Mouse (Mus musculus) hindbrain, embryonic 10.5 days (tissue): ENCODE measurements around the gene 1190005I06Rik. TPM values are rescaled to one million over a fixed set of nuclear protein-coding genes. Genes with fewer than 3 reads are reported as not detected.

Experiments used
- DNase-seq: peaks from one replicate; pipeline ENCODE4 v3.0.0-alpha.2; 2017; ENCODE audit warnings: low spot score
- H3K27ac ChIP-seq: fragments of 300-500 bp; sonication (generic); 2 replicates; pipeline ENCODE4 v1.5.1; 2016; ENCODE audit warnings: mild to moderate bottlenecking, moderate library complexity
- H3K27me3 ChIP-seq: fragments of 300-500 bp; sonication (generic); 2 replicates; pipeline ENCODE4 v1.6.1; 2016; ENCODE audit warnings: mild to moderate bottlenecking; ENCODE audit not compliant: poor library complexity, insufficient read depth, severe bottlenecking
- H3K36me3 ChIP-seq: fragments of 300-500 bp; sonication (generic); 2 replicates; pipeline ENCODE4 v1.6.1; 2016; ENCODE audit warnings: mild to moderate bottlenecking, moderate library complexity
- H3K4me1 ChIP-seq: fragments of 300-500 bp; sonication (generic); replicated peaks from 2 replicates; pipeline ENCODE4 v1.6.1; 2016; ENCODE audit warnings: mild to moderate bottlenecking
- H3K4me3 ChIP-seq: fragments of 300-500 bp; sonication (generic); 2 replicates; pipeline ENCODE4 v1.5.1; 2016; ENCODE audit warnings: mild to moderate bottlenecking, moderate library complexity
- H3K9me3 ChIP-seq: fragments of 300-500 bp; sonication (generic); 2 replicates; pipeline ENCODE4 v1.6.1; 2016; ENCODE audit warnings: mild to moderate bottlenecking, moderate library complexity
- WGBS: fragments of 180-500 bp; shearing (Covaris S2); methylation state at CpG from one replicate; pipeline ENCODE4 v1.1.7; 2016; 5-methylcytosine and 5-hydroxymethylcytosine counted together
- polyA plus RNA-seq: library from polyadenylated mRNA; unstranded; fragments of >200 nt; fragmentation: Nextera tagmentation; extraction: Ambion mirVana; gene quantifications from 2 replicates; pipeline ENCODE4 v1.2.1, GENCODE M21; 2016

Gene 1190005I06Rik
- polyA plus RNA-seq, 1 experiment from 2014 or later: 4.7 TPM

DNA sequence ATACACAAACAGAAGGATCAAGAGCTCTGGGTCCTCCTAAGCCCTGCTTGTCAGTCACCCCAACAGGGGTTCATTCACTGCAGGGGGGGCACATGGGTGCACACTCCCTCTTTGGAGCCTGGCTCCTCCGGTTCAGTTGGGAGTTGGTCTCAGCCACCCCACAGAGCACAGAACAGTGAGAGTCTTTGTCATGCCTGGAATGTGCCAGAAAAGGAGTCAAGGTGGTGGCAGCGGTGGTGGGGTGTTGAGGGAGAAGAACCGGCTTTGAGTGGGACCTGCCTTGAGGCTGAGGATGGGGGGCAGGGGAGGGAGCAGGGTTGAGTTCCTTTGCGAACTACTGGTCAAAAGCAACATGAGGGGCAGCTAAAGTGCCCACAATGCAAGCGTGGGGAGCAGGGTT lies 17.4 kb downstream of the 1190005I06Rik start:
- H3K27ac ChIP-seq: peak overlapping the region; percentile 2; the same call in 1 of the 2 replicates
- no peak for DNase-seq
- H3K4me1 ChIP-seq: peaks cover 42% of the 10 kb centered on the region
- no peak overlapping the region for H3K4me3 ChIP-seq
- WGBS: 37% methylated on average over 5 of the region's 5 CpGs
- H3K9me3 ChIP-seq: peaks cover 3% of the 10 kb centered on the region; the same call in 1 of the 2 replicates
- H3K27me3 ChIP-seq: peaks cover 49% of the 10 kb centered on the region
- no peaks in the 10 kb centered on the region for H3K36me3 ChIP-seq

DNA sequence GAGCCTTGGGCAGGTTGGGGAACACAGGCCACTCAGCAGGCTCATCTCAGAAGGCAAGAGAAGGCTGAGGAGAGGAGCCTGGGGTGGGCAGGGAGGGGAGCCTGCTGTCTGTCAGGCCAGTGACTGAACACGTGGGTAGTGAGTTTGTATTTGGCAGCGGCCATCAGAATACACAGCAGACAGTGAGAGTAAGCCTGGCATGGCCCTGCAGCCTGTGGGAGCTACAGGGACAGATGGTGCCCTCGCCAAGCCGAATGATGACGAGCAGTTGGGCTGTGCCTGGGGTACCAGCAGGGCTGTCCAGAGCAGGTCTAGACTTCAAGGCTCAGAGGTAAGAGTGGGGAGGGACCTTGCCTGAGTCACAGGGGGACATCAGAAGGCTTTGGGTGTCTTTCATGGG lies 20.1 kb downstream of the 1190005I06Rik start:
- H3K9me3 ChIP-seq: no peaks in the 10 kb centered on the region
- peaks cover 22% of the 10 kb centered on the region for H3K27me3 ChIP-seq
- H3K4me1 ChIP-seq: peaks cover 33% of the 10 kb centered on the region
- WGBS: 81% methylated on average over 5 of the region's 5 CpGs
- DNase-seq: no peak
- H3K4me3 ChIP-seq: no peak overlapping the region
- no peak overlapping the region for H3K27ac ChIP-seq
- no peaks in the 10 kb centered on the region for H3K36me3 ChIP-seq

DNA sequence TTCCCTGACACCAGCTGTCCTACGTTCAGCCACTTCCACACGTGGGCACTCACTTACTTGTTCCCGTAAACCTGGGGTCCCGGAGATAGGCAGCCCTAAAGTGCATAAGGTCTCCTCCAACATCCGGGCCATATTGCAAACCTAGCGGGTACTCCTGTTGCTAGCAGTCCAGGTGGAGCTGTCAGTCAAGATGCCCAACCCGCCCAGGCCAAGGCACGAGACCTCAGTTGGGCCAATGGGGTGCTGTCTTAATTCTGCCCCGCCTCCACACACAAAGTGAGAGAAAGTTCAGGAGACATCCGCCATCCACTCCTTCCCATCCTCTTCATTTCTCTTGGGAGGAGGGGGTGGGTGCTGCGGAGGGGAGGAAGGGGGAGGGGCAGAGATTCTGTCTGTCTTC lies 21.0 kb downstream of the 1190005I06Rik start:
- WGBS: 65% methylated on average over 11 of the region's 11 CpGs
- H3K9me3 ChIP-seq: no peaks in the 10 kb centered on the region
- H3K4me1 ChIP-seq: peaks cover 37% of the 10 kb centered on the region
- peaks cover 13% of the 10 kb centered on the region; the same call in 1 of the 2 replicates for H3K27me3 ChIP-seq
- no peak for DNase-seq
- no peak overlapping the region for H3K27ac ChIP-seq
- H3K4me3 ChIP-seq: no peak overlapping the region
- H3K36me3 ChIP-seq: no peaks in the 10 kb centered on the region

DNA sequence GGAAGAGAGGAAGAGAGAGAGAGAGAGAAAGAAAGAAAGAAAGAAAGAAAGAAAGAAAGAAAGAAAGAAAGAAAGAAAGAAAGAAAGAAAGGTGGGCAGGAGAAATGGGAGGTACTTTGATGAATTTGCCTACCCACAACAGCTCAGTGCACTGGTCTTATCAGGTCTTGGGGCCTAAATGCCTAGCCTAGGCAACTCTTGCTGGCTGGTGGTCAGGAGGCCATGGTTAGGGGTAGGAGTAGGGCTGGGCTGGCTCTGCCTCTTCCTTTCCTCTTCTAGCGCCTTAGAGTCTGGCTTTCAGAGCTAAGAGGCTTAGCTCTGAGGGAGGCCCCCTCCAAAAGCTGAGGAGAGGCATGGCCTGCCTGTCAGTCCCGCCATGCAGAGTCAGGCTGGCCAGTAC lies 23.8 kb downstream of the 1190005I06Rik start:
- Histone ChIP-seq H3K36me3 (no peaks in the 10 kb centered on the region), H3K4me3 (no peak overlapping the region), H3K4me1 (peaks cover 43% of the 10 kb centered on the region), H3K27me3 (no peaks in the 10 kb centered on the region), H3K27ac (no peak overlapping the region), H3K9me3 (no peaks in the 10 kb centered on the region)
- no peak for DNase-seq
- 33% methylated on average over 2 of the region's 2 CpGs for WGBS

DNA sequence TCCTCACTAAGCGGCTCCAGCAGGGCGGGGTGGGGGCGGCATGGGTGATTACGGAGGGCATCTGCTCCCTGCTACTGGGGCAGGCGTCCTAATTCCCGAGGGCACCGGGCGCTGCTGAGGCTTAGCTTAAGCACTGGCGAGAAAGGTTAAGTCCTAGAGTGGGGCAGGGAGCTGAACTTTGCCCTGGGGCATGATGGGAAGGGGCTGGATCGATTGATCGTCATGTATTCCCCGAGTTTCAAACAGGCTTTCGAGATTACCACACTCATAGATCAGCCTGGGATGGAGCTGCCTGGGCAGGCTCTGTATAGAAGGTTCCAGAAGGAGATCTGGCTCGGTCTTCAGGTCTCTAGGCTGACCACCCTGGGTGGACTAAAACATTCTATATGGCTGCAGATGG lies 25.3 kb downstream of the 1190005I06Rik start:
- DNase-seq: no peak
- no peaks in the 10 kb centered on the region for H3K9me3 ChIP-seq
- H3K27ac ChIP-seq: peak overlapping the region; percentile 78
- peaks cover 55% of the 10 kb centered on the region for H3K4me1 ChIP-seq
- H3K27me3 ChIP-seq: no peaks in the 10 kb centered on the region
- no peaks in the 10 kb centered on the region for H3K36me3 ChIP-seq
- no peak overlapping the region for H3K4me3 ChIP-seq
- 76% methylated on average over 14 of the region's 14 CpGs for WGBS

DNA sequence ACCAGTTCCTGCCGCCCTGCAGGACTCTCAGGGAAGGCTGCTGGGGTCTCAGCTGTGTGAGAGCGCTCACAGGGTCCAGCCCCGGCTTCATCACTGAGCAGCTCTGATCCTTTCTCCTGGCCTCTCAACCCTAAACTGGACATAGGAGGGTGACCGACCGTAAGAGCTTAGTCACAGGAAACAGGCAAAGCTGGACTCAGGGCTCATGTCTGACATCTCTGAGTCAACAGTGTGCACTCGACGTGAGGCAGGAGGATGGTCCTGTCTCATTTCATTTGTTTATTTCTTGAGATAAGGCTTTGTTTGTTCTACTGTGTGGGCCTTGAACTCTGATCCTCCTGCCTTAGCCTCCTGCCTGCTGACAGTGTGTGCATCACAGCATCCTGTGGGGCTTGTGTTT lies 27.0 kb downstream of the 1190005I06Rik start:
- Histone ChIP-seq H3K27ac (peak overlapping the region; percentile 46; the same call in 1 of the 2 replicates), H3K4me3 (no peak overlapping the region), H3K27me3 (no peaks in the 10 kb centered on the region), H3K9me3 (no peaks in the 10 kb centered on the region), H3K4me1 (peaks cover 69% of the 10 kb centered on the region), H3K36me3 (no peaks in the 10 kb centered on the region)
- no peak for DNase-seq
- WGBS: 48% methylated on average over 7 of the region's 7 CpGs

DNA sequence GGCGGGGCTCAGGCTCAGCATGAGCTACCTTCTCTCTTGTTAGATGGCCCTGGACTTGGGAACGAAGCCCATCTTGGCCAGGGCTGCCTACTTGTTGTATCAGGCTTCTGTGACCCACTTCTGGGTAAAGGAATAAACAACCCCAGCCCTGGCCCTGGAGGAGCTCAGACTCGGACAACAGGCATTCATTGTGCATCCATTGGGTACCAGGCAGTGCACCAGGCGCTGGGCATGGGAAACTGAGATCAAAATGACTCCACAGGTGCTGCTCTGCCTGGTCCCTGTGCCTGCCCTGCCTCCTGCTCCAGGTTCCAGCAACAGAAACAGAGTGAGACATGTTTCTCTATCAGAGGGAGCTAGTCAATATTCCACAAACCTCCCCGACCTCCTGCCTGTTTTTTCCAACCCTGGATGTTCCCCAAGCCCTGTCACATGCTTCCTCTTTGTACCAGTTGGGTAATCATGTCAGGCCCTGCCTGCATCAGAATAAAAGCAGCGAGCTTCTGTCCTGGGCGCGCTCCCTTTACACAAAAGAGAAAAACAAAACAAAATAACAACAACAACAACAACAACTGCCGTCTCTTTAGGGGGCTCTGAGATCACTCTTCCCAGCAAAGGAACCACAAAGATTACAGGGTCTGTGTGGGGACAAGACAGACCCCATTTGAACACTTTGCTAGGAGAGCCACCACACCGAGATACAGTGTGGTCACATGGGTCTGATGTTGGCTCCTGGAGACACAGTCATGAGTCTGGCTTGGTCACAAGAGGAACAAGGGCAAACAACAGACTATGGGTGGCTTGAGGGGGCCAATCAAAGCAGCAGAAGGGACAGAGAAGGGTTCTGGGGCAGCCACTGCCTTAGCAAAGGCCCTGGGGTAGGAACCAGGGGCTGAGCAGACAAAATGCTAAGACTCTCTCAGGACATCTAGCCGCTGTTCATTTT lies 27.9 kb downstream of the 1190005I06Rik start:
- no peaks in the 10 kb centered on the region for H3K27me3 ChIP-seq
- DNase-seq: no peak
- H3K4me1 ChIP-seq: peaks cover 67% of the 10 kb centered on the region
- H3K4me3 ChIP-seq: no peak overlapping the region
- peak overlapping the region; percentile 69 for H3K27ac ChIP-seq
- 75% methylated on average over 11 of the region's 11 CpGs for WGBS
- H3K9me3 ChIP-seq: no peaks in the 10 kb centered on the region
- no peaks in the 10 kb centered on the region for H3K36me3 ChIP-seq

DNA sequence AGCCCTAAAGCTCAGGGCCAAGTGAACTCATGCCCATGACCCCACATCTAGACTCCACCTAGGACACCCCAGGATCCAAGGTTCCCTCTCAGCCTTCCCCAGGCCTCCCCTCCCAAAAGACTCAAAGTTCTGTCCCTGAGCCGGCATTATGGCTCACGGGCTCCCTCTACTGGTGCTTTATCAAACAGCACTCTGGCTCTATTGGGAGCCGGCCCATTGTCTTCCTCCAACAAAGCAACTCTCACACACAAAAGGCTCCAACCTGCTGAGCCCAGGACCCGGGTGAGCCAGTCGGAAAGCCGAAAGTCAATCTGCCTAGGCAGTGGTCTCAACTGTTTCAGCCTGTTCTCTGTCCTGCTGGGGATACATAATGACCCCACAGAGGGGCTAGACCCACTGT lies 29.3 kb downstream of the 1190005I06Rik start:
- no peaks in the 10 kb centered on the region for H3K9me3 ChIP-seq
- no peaks in the 10 kb centered on the region for H3K36me3 ChIP-seq

DNA sequence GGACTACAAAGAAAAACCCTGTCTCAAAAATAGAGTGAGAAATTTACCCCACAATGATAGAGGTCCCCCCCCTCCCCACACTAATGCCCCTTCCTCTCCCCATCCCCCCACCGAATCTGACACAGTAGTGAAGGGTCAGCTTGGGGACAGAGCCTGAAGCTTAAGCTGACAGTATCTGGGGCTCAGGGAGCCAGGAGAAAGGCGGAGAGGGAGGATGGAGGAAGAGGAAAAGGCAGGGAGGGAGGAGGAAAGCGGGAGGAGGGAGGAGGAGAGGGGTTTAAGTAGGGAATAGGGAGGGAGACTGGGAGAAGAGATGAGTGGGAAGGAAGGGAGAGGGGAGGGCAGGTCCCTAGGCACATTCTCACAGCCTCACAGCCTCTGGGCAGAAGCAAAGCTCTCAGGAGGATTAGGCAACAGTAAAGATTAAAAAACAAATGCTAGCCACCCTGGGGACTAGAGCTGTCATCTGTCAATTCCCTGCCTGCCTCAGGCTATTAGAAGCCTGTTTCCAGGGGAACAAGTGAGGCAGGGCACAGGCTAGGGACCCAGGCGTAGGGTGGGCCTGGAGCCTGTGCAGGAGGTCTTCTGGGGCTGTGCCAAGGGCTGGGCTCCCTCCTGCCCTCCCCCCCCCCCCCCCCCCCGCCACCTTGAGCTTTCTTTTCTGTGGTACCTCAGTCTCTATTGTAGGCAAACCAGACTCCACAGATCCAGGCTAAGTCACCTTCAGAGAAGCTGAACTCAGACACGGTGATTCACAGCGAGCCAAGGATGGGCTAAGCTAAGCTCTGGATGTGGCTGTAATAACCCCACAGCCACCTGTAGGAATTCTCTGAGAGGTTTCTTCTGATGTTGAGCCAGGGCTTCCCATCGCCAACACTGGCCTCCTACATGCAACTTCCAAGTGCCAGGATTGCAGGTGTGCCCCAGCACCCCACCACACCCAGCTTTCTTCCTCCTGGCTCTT lies 30.5 kb downstream of the 1190005I06Rik start:
- peaks cover 53% of the 10 kb centered on the region for H3K4me1 ChIP-seq
- 0 out of 2 replicates have a peak overlapping the region, but pooled peaks have one; percentile 16 for H3K4me3 ChIP-seq
- 0 out of 2 replicates have a peak, but pooled peaks cover 7% of the 10 kb centered on the region for H3K27me3 ChIP-seq
- H3K36me3 ChIP-seq: no peaks in the 10 kb centered on the region
- peak overlapping the region; percentile 80 for H3K27ac ChIP-seq
- 23% methylated on average over 8 of the region's 8 CpGs for WGBS
- H3K9me3 ChIP-seq: no peaks in the 10 kb centered on the region
- DNase-seq: peak; percentile 40

More for the DNA sequence above, 29.3 kb downstream of the 1190005I06Rik start:
- Histone ChIP-seq H3K4me1 (peaks cover 57% of the 10 kb centered on the region), H3K27ac (peak overlapping the region; percentile 89), H3K27me3 (0 out of 2 replicates have a peak, but pooled peaks cover 7% of the 10 kb centered on the region), H3K4me3 (no peak overlapping the region)
- under 1% methylated on average over 6 of the region's 6 CpGs for WGBS
- DNase-seq: peak; percentile 91

DNA sequence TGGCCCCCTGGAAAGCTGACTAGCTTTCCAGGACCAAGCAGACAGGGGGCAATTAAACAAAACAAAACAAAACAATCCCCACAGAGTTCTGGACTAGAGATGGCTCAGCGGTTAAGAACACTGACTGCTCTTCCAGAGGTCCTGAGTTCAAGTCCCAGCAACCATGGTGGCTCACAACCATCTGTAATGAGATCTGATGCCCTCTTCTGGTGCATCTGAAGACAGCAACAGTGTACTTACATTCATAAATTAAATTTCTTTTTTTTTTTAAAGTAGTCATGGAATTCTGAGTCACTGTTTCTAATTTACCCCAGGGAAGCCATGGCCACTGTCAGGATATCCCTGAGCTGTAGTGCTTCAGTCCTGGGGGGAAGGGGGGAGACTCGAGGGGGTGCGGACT lies 32.9 kb downstream of the 1190005I06Rik start:
- Histone ChIP-seq H3K36me3 (no peaks in the 10 kb centered on the region), H3K27me3 (peaks cover 22% of the 10 kb centered on the region), H3K27ac (no peak overlapping the region), H3K9me3 (no peaks in the 10 kb centered on the region), H3K4me1 (peaks cover 35% of the 10 kb centered on the region), H3K4me3 (no peak overlapping the region)
- WGBS: 93% methylated on average over 3 of the region's 3 CpGs
- DNase-seq: no peak

DNA sequence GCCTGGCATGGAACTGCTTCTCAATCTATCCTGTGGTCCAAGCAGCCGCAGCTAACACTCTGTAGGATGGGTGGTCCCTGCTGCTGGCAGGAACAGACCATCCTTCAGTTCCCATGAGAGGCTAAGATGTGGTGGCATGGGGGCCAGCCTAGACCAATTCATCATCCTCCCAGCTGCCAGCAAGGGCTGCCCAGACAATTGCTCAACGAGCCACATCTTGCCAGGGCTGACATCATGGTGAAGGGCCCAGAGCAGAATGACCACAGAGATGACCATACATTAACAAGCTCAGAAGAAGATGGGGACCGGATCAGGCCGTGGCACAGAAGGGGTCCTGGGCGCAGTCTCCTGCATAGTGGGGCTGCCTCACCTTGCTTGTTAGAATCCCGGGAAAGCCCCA lies 36.6 kb downstream of the 1190005I06Rik start:
- H3K9me3 ChIP-seq: no peaks in the 10 kb centered on the region
- H3K27me3 ChIP-seq: peaks cover 32% of the 10 kb centered on the region
- H3K27ac ChIP-seq: 0 out of 2 replicates have a peak overlapping the region, but pooled peaks have one; percentile 10

DNA sequence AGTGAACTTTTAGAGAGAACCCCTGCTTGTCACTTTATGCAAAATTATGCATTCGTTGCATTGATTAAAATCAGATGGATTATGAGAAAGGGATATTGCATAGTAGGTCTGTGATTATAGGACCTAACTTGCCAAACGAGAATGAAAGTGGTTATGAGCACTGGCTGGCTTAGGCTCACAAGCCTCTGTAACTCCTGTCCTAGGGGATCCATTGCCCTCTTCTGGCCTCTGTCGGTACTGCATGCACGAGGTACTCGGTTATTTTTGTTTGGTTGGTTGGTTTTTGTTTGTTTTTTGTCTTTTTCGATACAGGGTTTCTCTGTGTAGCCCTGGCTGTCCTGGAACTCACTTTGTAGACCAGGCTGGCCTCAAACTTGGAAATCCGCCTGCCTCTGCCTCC lies 39.5 kb downstream of the 1190005I06Rik start:
- DNase-seq: peak; percentile 70
- Histone ChIP-seq H3K9me3 (no peaks in the 10 kb centered on the region), H3K36me3 (no peaks in the 10 kb centered on the region), H3K4me3 (no peak overlapping the region), H3K27me3 (peaks cover 25% of the 10 kb centered on the region), H3K27ac (no peak overlapping the region), H3K4me1 (peaks cover 23% of the 10 kb centered on the region)
- 17% methylated on average over 7 of the region's 7 CpGs for WGBS

More for the DNA sequence above, 36.6 kb downstream of the 1190005I06Rik start:
- H3K36me3 ChIP-seq: no peaks in the 10 kb centered on the region
- peaks cover 20% of the 10 kb centered on the region for H3K4me1 ChIP-seq
- WGBS: 88% methylated on average over 6 of the region's 6 CpGs
- no peak overlapping the region for H3K4me3 ChIP-seq
- DNase-seq: no peak
